Mouse (Mus musculus) mouse trophoblast stem cell (cell line): ENCODE measurements around the gene Cenpo.

Source experiments
- in situ Hi-C, 2 experiments: fragments of 300-500 bp; cut with MseI, MboI; formaldehyde crosslinking; loops; 2 replicates in 1 of 2; 3 replicates in 1 of 2; pipeline ENCODE4 v1.15.1; 2025

The Cenpo gene

DNA sequence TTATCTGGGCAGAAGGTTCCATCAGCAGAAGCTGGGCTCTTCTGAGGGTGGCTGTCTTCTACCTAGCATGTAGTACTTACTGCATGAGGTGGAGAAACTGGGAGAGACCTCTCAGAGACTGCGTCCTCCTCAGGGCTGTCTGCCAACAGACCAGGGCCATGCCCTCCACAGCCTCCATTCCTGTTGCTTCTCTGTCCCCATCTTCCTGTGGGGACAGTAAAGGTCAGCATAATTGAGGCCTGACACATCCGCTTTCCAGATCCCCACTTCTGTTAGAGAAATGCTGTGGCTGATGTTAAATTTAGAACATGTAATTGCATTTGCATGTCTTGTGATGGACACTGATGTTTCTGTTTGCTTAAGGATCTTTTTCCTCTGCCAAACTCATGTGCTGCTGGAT lies 83.2 kb downstream of the Cenpo start:
- in situ Hi-C loops: no loop called here
